Mouse (Mus musculus) cerebellum, postnatal 4 days (tissue): ENCODE measurements around the gene Mcf2l.

Experiments used
- DNase-seq, 2 experiments: peaks; one replicate each; pipeline ENCODE4 v3.0.0; 2022; ENCODE audit warnings: low spot score in 2 of 2, mixed read lengths in 1 of 2

The Mcf2l gene

DNA sequence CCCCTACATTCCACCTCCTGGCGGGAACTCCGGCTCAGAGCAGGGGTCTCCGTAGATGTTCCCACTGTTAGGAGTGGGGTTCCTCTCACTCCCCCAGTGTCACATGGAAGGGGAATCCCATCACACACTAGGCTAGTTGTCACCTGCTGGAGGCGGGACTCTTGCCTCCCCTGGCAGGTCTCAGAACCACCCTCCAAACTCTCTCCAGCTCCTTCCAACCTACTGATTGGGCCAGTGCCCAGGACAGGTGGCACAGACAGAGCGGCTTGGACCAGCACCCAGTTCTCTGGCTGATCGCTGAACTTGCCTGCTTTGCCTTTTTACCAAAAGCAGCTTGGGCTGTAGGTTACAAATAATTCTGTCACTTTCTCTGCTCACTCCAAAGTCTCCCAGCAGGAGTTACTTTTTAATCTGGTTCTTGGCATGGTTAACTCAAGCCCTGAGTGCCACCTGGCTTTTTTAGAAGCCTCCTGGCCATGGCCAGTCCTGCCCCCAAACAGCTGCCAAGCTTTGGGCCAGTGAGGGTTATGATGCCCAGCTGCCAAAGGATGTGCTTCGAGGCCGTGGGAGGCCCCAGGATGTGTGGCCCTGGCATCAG is 687 bp downstream of the Mcf2l start:
- peak in 1 of 2 experiments; percentile 42 for DNase-seq

DNA sequence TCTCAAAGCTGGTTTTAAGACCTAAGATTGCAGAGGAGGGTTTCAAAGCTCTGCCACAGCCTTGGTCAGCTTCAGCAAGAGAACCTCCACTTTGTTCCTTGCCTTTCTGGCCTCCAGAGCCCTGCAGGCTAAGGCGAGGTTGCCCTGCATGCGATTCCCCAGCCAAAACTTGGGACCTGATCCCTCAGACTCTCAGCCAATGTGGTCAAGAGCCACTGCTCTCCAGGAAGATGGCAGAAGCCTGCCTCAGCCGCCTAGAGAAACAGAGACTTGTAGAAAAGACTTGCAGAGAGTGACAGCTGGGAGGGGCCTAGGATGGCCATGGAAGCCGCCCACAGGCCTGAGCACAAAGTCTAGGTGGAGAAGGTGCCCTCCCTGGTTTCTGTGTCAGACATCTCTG is 1.4 kb downstream of the Mcf2l start:
- DNase-seq: no peak

DNA sequence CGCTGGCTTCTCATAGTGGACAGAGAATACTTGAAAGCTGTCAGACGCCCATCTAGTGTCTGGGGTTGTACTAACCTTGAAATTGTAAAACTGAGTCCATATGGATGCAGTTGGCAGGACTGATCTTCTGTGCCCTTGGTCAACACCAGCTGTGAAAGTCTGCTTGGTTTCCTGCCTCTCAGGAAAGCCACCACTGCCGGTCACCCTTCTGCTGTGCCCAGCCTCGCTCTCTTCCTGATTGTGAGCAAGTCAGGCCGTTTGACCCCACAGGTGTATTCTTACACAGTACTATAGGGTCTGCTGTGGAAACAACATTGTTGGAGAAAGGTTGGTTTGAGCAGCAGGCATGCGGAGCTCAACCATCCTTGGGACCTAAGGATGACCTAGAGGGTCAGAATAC is 3.5 kb downstream of the Mcf2l start:
- no peak for DNase-seq

DNA sequence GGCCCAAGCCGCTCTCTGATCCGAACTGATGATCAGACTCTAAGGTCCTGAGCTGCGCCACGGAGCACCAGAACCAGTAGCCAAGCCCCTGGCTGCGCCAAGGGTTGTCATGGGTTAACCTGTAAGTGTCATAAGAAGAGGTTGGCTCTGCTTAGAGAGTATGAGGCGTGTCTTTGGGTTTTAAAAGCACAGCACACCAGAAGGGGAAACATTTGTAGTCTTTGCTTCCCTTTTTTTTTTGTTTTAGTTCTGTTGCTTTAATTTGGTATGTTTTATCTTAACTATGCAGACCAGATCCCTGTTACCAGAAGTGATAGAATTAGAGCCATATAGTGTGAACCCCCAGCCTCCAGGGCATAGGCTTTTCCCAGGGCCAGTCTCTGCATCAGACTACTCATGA is 6.6 kb downstream of the Mcf2l start:
- DNase-seq: no peak

DNA sequence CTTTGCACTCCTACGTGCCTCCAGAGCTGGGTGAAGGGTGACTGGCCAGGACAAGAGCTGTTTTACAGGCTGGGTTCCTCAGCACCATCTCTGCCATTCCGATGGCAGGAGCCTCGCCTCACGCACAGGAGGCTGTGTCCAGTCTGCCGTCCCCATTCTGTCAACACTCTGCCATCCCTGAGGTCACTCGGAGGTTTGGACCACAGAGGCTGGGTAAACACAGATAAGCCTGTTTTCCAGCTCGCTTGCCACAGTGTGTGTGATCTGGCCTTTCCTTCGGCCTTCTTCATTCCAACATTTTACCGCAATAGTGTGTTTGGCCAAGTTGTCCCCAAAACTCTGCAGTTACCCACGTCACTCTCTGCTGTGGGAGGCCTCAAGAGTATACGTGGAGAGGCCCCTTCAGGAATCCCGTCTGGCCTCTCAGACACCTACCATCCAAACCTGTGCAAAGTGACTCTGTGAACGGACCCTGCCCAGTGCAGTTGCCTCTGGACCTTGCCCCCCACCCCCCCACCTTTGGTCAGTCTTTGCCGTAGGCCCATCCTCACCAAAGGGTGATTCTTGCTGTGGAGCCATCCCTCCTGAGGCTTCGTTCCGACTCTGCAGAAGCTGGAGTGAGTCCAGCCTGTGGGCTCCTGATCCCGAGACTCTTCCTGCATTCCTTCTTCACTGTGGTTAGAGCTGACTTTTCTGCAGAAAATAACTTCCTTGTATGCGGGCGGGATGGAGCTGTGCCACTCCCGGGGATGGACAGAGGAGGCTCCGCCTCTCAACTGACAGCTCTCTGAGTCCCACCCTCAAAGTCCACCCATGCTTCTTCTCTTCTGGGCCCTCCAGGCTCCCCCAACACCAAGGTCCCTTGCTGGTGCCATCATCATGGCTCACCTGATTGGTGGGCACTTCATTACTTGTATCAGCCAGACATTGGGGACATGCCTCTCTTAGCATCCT is 9.7 kb downstream of the Mcf2l start:
- no peak for DNase-seq

DNA sequence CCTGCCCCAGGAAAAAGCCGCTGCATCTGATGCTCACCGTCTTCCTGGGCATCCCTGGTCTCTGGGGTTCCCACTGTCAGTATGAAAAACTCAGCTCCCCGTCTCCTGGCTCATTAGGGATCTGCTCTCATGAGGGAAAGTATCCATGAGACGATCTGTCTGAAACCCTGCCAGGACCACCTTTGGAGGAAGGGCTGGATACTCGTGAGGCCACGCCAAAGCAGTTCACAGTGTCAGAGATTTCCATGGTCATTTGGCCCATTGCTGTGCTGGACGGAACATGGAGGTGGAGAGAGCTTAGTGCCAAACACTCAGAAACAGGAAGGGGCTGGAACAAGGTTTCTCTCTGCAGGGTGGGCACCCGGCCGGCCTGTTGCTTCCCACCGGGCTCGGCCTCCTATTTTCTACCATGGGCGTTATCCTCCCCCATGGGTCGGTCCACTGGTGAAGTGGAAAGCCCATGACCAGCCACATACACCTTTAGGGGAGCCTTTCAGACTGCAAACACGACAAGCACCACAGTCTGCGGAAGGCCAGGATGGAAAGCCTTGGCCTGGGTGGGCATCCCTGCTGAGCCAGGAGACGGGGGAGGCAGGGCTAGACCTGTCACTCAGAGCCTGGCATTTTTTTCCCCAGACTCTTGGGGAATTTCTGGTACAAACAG is 14.3 kb downstream of the Mcf2l start:
- DNase-seq: no peak

DNA sequence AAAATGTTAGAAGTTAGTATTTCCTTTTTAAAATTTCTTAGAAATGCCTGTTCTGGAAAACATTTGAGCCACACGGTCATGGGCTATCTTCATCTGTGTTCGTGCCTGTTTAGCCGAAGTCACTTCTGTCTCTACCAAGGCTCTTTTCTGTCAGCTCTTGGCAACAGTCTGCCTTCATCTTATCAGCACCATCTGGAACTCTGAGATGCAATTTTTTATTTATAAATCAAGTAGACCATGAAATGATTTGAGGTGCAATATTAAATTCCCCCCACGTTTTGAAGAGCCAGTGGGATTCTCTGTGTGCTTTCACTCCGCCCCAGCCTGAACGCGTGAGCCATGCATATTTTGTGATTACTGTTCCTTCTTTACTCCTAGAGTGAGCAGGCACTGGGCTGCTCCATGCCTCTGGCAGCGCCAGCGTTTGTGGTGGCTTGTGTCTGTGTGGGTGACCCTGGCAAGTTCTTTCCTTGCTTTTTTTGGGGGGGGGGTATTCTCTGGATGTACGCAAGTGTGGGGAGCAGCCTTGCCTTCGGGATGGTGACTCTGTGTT is 15.5 kb downstream of the Mcf2l start:
- DNase-seq: no peak

DNA sequence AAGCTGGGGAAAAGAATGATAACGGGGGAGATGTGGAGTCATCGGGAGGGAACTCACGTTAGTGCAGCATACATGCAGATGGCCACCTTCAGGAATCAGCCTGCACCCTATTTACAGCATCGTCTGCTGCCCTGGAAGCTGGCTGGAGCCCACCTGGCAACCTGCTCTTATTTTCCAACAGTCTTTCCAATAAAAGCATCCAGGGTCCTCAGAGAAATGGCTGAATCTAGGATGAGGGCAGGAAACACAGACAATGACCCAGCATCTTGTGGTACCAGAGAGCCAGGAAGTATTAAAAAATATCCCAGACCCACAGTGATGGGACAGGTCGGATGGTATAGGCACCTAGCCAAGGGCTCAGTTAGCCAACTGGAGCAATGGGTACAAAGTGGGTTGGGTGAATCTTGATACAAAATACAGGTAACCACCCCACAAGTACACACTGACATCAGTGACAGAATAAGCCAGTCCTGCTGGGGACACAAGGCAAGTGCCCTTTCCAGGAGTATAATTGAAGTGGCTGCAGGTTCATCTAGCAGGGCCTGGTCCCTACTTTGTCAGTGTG is 19.4 kb downstream of the Mcf2l start:
- DNase-seq: no peak

DNA sequence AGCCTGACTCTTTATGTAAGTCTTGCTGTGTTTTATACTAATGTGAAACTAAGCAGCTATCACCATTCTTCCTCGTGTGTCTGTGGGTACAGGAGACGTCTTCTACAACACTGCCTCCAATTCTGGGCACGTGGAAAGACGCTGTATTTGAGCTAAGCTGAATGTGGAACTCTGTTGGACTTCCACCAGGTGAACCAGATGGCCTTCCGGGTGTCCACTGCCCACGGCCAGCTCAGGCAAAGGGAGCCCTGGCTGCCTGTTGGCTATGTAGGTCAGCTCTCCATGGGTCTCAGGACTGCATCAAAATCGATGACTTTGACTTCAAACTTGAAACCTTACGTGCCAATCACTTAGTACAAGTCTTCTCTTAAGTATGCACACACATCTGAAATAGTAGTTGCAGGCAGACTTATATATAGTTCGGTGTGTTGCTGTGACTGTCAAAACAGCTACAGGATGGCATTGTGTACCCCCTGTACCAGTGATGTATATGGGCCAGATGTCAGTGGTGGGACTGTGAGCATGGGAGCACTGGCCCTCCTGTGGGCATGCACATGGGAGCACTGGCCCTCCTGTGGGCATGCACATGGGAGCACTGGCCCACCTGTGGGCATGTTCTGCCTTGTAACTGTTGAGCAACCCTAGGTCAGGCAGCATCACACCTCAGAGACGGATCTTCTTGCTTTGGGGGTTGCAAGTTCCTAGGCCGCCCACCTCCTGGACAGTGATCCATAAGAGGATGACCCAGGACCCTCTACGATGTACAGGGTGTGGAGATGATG is 20.4 kb downstream of the Mcf2l start:
- no peak for DNase-seq

DNA sequence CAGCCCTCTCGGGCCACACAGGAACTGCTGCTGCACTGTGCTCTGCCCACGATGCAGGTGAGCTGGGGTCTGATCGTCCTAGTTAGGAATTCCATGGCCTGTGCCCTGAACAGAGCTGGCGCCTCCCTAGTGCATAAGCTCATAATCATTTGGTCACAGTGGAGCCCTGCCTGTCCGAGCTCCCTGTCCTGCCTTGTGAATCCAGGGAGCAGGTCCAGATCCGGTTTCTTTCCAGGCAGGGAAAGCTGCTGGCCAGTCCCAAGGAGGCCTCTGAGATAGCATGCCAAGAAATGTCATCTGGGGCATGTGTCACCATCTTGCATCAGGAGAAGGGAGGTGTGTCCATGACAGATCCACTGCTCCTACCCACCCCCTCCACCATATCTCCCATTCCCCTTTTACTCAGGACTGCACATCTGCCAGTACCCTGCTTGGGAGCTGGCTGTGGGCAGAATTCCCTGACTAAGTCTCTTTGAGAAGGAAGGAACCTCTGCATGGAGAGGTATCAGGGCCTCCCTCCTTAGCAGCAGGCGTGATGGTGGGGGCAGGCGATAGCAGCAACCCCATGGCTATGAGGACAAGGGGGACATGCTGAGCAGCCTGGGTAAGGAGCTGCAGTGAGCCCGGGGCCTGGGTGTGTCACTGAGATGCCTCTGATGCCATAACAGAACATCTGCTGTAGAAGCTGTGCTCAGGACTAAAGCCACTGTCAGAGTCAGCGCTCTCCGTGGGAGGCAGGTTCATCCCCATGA is 21.4 kb downstream of the Mcf2l start:
- DNase-seq: no peak

DNA sequence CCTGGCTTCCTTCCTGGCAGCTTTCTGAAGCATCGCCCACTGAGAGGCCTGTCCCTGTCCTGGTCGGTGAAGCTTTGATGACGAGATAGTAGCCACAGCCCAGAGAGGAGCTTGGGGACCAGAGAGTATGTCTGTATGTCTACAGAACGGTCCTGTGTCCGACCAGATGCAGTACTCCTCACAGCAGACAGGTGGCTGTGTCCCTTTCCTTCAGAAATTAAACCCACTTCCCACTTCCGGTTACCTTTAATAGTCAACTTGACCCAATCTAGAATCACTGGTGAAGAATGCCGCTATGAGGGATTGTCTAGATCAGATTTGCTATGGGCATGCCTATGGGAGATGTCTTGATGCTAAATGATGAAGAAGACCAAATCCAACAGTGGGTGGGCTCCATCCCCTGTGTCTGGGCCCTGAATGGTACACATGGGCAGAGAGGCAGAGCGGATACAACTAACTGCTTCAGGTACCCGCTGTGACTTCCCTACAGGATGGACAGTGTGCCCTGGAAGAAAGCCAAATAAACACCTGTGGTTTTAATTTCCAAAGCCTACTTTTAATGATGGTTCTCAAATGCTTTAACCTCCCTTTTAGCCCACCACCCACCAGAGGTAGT is 22.0 kb downstream of the Mcf2l start:
- DNase-seq: no peak

DNA sequence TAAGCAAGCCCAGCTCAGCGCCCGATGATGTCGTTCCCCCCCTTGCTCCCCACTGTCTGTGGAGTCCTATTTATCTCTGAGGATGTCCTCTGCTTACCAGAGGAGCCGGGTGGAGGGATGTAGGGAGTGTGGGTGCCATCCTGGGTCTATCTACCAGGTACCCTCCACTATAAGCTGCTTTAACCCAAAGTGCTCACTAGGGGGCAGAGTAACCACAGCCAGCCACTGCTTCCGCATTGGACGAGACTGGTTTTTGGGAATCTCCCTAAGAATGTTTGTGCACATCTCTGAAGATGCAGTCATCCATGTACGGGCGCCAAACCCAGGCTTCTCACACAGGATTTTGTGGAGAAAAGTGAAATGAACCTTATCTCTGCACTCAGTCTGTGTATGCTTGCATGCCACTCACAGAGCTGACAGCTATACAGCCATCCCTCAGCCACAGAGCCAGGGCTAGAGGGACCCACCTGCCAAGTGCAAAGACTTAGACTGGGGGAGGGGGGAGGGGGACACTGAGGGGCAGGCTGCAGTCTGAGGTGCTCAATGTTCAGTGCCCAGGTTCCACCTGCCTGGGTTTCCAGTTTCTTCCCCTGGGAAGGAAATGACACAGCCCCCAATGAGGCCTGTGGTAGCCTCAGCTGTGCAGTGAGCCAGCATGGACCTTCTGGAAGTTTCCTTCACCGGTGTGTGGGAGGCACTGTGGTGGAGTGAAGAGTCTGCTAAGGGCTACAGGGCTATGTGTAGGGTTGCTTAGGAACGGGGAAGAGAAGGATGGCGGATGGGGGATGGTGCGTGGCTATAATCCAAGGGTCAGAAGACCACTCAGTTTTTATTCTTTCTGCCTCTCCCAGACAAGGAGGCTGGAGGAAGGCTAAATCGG is 23.1 kb downstream of the Mcf2l start:
- DNase-seq: peak in 1 of 2 experiments; percentile 65

DNA sequence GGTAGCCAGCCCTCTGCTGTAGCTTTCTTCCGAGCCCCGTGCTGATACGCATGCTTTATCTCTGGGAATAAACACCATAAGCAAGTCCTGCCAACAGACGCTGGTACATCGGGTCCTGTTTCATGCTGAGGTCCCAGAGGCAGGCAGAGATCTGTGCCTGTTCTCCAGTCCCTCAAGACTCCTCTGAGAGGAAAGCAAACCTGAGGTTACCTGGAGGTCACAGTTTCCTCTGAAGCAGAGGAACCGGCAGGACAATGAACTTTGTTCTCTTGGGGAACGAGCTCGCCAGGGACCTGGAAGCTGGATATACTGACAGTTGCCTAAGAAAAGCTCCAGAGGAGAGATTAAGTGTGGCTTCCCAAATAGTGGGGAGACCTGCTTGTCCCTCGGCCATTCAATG is 24.2 kb downstream of the Mcf2l start:
- DNase-seq: no peak

DNA sequence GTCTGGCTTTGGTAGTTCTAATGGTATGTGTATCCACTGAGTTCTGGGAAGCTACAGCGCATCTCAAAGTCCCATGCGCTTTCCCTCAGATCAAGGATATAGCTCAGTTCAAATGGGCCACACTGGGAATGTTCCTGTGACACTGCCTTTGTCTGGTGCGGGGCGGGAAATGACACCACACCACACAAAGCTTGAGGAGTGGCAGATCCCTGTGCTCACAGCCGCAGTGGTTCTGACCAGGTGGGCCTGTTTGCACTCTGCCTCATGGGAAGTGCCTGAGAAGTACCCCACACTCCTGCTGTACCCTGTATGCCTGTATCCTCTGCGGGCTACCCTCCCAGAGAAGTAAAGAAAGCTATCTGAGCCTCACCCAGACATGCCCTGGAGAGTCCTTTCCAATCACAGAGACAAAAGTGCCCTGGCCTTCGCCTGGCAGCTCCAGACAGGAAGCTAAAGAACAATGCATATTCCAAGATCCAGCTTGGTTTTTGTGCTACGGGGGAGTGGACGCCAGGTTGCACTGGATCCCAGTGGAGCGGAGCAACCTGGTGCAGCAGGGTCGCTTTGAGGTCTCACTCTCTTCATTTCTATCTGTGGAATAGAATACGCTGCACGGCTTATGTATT is 30.3 kb downstream of the Mcf2l start:
- no peak for DNase-seq

DNA sequence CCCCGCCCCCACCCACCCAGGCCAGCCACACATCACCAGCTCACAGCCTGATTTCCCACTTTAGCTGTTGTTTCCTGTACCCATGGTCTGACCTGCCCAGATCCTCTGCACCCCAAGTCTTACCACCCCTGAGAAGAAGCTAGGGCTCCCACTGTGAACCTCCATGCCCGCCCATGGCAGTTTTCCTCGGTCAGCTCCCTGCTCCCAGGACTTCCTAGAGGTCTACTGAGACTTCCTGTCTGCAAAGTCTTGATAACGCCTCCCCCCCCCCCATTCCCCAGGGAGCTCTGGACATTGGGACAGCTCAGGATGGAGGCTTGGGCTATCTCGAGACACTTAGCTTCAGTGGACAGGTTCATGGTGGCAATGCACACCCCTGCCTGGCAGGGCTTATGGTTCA is 31.5 kb downstream of the Mcf2l start:
- no peak for DNase-seq

DNA sequence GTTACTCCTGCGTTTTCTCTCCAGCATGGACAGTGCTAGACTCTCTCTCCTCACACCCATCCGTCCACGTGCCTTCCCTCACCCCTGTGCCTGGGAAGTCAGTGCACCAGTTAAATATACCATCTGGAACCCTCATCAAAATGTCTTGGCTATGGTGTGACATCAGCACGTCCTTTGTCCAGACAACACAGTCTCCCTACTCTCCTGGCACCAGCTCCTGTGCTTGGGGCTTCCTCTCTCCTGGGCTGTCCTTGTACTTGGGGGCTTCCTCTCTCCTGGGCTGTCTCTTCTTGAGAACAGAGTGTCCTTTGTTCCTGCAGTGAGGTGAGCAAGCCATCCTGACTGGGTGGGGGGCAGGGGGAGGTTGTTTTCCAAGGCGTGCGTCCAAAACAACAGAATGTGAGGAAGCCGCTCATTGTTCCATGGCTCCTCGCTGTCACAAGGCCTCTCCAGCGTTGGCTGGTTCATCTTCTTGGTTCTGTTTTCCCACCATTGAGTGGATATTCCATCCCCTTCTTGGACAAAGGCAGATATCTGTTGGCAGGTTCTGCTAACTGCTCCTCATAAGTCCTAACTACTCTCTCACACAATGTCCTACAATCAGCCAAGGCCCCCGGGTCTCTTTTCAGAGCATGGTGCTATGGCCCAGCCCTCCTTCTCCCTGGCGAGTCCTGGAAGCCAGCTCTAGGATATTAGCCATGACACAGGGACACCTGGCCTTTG is 32.2 kb downstream of the Mcf2l start:
- no peak for DNase-seq

DNA sequence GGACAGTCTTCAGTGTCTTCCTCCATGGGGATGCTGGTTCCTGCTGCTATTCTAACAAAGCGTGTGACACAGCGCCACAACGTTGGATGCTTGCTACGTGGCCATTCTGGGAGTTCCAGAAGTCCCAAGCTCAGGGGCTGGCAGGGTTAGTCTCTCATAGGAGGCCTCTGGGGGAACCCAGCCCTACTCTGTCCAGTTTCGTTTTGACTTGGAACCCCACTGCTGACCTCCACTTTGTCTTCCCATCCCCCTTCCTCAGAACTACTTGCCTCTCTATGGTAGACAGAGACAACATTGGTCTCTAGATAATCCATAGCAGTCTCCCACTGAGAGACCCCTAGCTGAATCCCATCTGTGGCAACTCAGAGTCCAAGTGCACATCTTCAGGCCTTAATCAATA is 33.0 kb downstream of the Mcf2l start:
- no peak for DNase-seq

DNA sequence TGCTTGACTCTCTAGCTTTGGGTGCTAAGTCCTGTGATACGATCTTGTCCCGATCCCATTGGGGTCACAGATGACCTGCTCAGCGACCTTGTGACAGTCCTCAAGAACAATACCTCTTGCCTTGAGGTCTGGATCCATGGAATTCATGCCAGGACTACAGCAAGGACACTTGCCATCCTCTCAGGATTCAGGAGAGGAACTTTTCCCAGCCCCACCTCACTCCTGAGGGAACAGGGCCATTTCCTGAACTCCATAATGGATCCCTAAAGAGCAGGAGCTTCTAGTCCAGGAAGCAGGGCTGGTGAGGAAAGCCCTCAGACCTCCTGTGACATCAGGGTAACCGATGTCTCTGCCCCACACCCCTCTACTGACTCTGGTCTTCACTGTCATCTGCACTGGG is 34.1 kb downstream of the Mcf2l start:
- DNase-seq: no peak
